Mouse (Mus musculus) lung, embryonic 15.5 days (tissue): ENCODE data around the gene Slc22a16. TPM values are rescaled to one million over a fixed set of nuclear protein-coding genes. Genes with fewer than 3 reads are reported as not detected.
"Not testable (repeated sequence)": the region's sequence is repeated elsewhere in the genome, so short reads cannot be mapped to it uniquely, and the experiment has no call there.

Experiments used
- ATAC-seq: fragments of 200-750 bp; cut with Nextera tagmentation; 2 replicates; pipeline ENCODE4 v1.8.0; 2017; ENCODE audit warnings: moderate number of reproducible peaks, borderline replicate concordance; ENCODE audit not compliant: low FRiP score, low TSS enrichment; ENCODE audit errors: extremely low read depth
- H3K27ac ChIP-seq: fragments of 300-500 bp; sonication (generic); 2 replicates; pipeline ENCODE4 v1.5.1; 2015; ENCODE audit warnings: moderate library complexity, mild to moderate bottlenecking, inconsistent platforms
- H3K27me3 ChIP-seq: fragments of 300-500 bp; sonication (generic); 2 replicates; pipeline ENCODE4 v1.6.1; 2015; ENCODE audit warnings: inconsistent platforms
- H3K36me3 ChIP-seq: fragments of 300-500 bp; sonication (generic); 2 replicates; pipeline ENCODE4 v1.6.1; 2015; ENCODE audit warnings: inconsistent platforms
- H3K4me1 ChIP-seq: fragments of 300-500 bp; sonication (generic); 2 replicates; pipeline ENCODE4 v1.6.1; 2015; ENCODE audit warnings: inconsistent platforms
- H3K4me2 ChIP-seq: fragments of 300-500 bp; sonication (generic); 2 replicates; pipeline ENCODE4 v1.6.1; 2015; ENCODE audit warnings: inconsistent platforms, mild to moderate bottlenecking, moderate library complexity
- H3K4me3 ChIP-seq: fragments of 300-500 bp; sonication (generic); 2 replicates; pipeline ENCODE4 v1.5.1; 2015; ENCODE audit warnings: mild to moderate bottlenecking, inconsistent platforms
- H3K9ac ChIP-seq: fragments of 300-500 bp; sonication (generic); 2 replicates; pipeline ENCODE4 v1.6.1; 2015; ENCODE audit warnings: inconsistent platforms
- H3K9me3 ChIP-seq: fragments of 300-500 bp; sonication (generic); 2 replicates; pipeline ENCODE4 v1.6.1; 2016; ENCODE audit warnings: inconsistent platforms
- WGBS: fragments of 180-500 bp; shearing (Covaris S2); methylation state at CpG from one replicate; pipeline ENCODE4 v1.1.7; 2015; 5-methylcytosine and 5-hydroxymethylcytosine counted together
- polyA plus RNA-seq: library from polyadenylated mRNA; unstranded; fragments of >200 nt; fragmentation: Nextera tagmentation; extraction: Ambion mirVana; gene quantifications from 2 replicates; pipeline ENCODE4 v1.2.1, GENCODE M21; 2015

Gene Slc22a16
- polyA plus RNA-seq, 1 experiment from 2014 or later, result not detected

DNA sequence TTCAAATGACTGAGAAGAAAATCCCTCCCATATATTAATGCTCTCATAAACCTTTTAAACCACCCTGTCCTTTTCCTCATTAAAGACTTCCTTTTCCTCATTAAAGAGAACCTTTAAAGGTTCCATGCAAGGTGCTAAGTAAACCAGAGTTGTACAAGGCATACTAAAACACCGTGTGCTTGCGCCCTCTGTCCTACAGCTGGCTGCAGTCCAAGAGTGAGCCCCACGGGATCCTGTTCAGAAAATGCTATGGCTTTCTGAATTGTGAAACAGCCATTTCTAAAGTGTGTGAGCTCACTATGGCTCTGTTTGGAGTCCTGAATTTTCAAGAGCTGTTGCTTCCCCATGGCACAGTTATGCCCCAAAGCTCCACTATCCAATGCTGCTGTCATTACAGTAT is 39.5 kb upstream of the Slc22a16 start:
- H3K9me3 ChIP-seq, result no peaks in the 10 kb centered on the region
- no peak overlapping the region for H3K9ac ChIP-seq
- WGBS, result 21% methylated on average over 3 of the region's 3 CpGs
- ATAC-seq, result no peak
- no peak overlapping the region for H3K4me3 ChIP-seq
- peaks cover 11% of the 10 kb centered on the region for H3K4me1 ChIP-seq
- H3K4me2 ChIP-seq, result no peak overlapping the region
- 0 out of 2 replicates have a peak, but pooled peaks cover 3% of the 10 kb centered on the region for H3K27me3 ChIP-seq
- H3K27ac ChIP-seq, result no peak overlapping the region
- no peaks in the 10 kb centered on the region for H3K36me3 ChIP-seq

DNA sequence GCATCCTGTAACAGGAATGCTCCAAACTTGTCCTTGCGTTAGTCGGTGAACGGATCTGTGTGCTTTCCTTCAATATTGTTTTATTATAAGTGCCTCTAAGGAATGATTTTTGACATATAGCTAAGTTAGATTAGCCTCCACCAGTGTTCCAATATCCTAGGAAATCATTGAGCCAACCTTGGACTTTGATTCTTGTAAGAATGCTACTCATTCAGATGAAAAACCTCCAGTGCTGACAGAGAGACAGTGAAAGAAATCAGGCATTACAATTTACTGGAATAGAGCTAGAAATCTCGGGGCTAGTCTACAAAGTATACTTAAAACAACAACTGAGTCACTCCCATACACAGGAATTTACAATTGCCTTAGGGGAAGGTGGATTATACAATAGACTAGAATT is 37.5 kb upstream of the Slc22a16 start:
- WGBS, result 88% methylated on average over 4 of the region's 4 CpGs
- H3K4me2 ChIP-seq, ATAC-seq, H3K9me3 ChIP-seq, H3K9ac ChIP-seq, H3K27ac ChIP-seq, H3K27me3 ChIP-seq, H3K36me3 ChIP-seq, H3K4me3 ChIP-seq, H3K4me1 ChIP-seq: not testable (repeated sequence)

DNA sequence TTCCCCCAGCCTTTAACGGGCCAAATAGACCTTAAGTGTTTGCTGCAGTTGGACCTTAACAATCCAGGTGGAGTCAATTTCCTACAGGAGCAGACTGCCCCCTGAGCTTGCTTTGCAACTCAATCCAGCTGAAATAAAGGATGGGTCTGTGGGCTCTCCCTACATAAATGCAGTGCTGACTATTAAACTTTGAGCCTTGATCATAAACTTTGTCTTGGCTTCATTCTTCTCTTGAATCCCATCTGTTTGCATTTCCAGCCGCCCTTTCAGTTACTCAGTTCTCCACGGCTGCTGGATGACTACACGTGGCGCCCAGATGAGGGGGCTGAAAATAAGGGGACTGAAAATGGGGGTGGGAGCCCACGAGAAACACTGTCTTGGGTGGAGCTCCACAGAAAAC is 28.8 kb upstream of the Slc22a16 start:
- WGBS, result 64% methylated on average over 6 of the region's 6 CpGs
- Histone ChIP-seq H3K9ac (no peak overlapping the region), H3K27ac (no peak overlapping the region), H3K9me3 (no peaks in the 10 kb centered on the region), H3K36me3 (no peaks in the 10 kb centered on the region), H3K4me2 (no peak overlapping the region), H3K4me1 (no peaks in the 10 kb centered on the region), H3K27me3 (no peaks in the 10 kb centered on the region), H3K4me3 (no peak overlapping the region)
- ATAC-seq, result no peak

DNA sequence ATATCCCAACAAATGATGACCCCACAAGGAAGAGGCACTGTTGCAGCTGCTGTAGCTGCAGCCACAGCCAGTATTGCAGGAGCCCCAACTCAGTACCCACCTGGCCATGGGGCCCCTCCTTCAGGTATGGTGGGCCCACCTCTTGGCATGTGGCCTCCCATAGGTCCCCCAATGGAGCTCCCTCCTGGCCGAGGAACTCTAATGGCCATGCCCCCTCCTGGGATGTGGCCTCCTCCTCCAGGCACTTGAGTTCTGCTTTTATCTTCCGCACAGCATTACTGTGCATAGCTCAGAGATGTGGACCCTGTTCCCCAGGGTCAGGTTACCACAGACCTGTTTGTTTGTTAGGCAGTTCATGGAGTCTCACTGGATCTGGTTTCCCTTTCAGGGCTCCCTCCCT is 20.8 kb upstream of the Slc22a16 start:
- no peak overlapping the region for H3K4me2 ChIP-seq
- H3K27me3 ChIP-seq, result no peaks in the 10 kb centered on the region
- H3K4me1 ChIP-seq, result no peaks in the 10 kb centered on the region
- H3K27ac ChIP-seq, result no peak overlapping the region
- no peak overlapping the region for H3K4me3 ChIP-seq
- H3K36me3 ChIP-seq, result no peaks in the 10 kb centered on the region
- ATAC-seq, result no peak
- H3K9me3 ChIP-seq, result no peaks in the 10 kb centered on the region
- no peak overlapping the region for H3K9ac ChIP-seq
- WGBS, result 44% methylated on average over 2 of the region's 2 CpGs

DNA sequence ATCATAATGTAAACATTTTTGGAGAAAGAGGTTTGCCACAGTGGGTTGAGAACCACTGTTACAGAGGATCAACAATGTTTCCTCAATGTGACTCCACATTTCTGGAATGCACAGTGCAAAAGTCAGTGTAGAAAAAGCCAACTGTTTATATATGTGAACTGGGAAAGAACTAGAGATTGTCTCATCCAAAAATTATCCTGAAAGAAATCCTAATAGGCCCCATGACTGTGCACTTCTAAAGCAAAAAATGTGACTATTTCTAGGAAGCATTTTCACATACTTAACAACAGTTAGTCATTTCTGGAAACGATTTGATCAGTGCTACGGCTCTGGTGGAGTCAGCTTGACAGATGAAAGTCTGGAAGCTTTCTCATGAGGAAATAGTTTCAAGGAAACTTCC is 18.3 kb upstream of the Slc22a16 start:
- Histone ChIP-seq H3K4me2 (no peak overlapping the region), H3K36me3 (no peaks in the 10 kb centered on the region), H3K9ac (no peak overlapping the region), H3K27ac (no peak overlapping the region), H3K4me1 (no peaks in the 10 kb centered on the region), H3K9me3 (no peaks in the 10 kb centered on the region), H3K27me3 (no peaks in the 10 kb centered on the region), H3K4me3 (no peak overlapping the region)
- WGBS, result 35% methylated on average over 2 of the region's 2 CpGs
- ATAC-seq, result no peak

DNA sequence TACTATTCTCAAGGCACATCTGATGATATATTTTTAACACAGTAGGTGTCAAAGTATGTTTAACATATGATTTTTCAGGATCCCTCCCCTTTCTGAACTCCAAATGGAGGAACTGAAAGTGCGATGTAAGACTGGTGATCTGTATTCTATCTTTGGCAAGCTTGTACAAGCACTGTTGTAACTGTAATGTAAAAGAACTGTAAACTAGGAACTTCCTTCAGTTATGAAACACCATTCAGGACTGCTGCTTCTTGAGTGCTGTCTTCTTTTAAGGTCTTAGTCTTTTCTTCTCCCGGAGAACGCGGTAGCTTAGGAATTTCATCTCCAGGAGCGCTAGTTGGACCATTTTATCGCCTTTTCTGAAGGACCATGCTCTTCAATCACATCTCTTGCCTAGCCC is 4.4 kb upstream of the Slc22a16 start:
- H3K4me3 ChIP-seq, H3K9me3 ChIP-seq, H3K36me3 ChIP-seq, ATAC-seq, H3K4me2 ChIP-seq, H3K27me3 ChIP-seq, H3K9ac ChIP-seq, H3K4me1 ChIP-seq, H3K27ac ChIP-seq: not testable (repeated sequence)
- 97% methylated on average over 6 of the region's 6 CpGs for WGBS

DNA sequence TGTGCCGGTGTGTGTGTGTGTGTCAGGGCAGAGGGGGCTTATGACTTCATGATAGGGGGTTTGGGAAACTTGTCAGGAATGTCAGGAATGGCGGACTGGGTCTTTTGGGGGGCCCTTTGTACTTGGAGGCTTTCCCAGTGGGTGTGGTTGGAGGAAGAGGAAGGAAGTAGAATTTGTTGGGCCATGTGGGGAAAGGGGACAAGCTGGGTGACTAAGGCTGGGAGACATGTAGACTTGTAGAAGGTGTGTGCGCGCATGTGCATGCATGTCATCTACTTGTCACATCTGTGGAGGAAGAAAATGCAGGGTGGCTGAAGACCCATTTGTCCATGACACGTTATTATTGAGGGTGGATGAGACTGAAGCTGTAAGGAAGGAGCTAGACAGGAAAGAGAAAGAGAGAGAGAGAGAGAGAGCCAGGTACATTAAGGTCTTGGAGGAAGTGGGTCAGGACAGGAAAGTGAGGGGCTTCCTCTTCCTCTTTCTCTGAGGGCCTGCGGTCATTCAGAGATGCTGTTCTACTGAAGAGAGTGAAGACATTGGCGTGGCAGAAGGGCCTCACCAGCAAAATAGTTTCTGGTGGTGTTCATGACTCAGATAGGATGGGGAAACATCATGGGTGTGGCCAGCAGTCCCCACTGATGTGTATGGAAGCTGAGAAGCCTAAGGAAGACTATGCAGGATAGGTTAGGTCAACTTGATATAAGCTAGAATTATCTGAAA is 5.9 kb downstream of the Slc22a16 start:
- ATAC-seq, result no peak
- H3K4me2 ChIP-seq, result no peak overlapping the region
- no peaks in the 10 kb centered on the region for H3K27me3 ChIP-seq
- no peak overlapping the region for H3K9ac ChIP-seq
- H3K4me1 ChIP-seq, result no peaks in the 10 kb centered on the region
- H3K27ac ChIP-seq, result no peak overlapping the region
- WGBS, result 77% methylated on average over 7 of the region's 7 CpGs
- no peak overlapping the region for H3K4me3 ChIP-seq
- no peaks in the 10 kb centered on the region for H3K36me3 ChIP-seq
- H3K9me3 ChIP-seq, result no peaks in the 10 kb centered on the region

DNA sequence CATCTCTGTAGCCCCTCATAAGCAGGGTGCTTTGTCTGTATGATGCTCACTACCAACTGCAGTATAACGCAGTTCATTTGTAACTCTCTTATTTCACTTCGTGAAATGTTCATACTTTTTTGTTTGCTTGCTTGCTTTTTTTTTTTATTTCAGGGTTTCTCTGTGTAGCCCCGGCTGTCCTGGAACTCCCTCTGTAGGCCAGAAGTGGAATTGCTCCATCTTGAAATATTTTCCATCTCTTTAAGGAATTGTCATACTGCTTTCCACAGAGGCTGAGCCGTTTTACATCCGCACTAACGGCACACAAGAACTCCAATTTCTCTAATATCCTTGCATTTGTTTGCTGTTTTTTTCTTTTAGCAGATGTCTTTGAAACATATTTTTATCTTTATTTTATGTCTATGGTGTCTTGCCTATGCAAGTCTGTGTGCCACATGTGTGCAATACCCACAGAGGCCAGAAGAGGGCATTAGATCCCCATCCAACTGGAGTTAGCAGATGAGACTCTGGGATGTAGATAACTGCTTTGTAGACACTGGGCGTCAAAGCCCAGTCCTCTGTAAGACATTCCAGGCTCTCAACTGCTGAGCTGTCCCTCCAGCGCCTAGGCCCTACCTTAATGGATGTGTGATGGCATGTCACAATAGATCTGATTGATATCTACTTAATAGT is 13.6 kb downstream of the Slc22a16 start:
- Histone ChIP-seq H3K27ac (no peak overlapping the region), H3K4me3 (no peak overlapping the region), H3K9ac (no peak overlapping the region), H3K36me3 (no peaks in the 10 kb centered on the region), H3K4me1 (no peaks in the 10 kb centered on the region), H3K4me2 (no peak overlapping the region), H3K27me3 (no peaks in the 10 kb centered on the region), H3K9me3 (no peaks in the 10 kb centered on the region)
- ATAC-seq, result no peak
- 76% methylated on average over 8 of the region's 8 CpGs for WGBS

DNA sequence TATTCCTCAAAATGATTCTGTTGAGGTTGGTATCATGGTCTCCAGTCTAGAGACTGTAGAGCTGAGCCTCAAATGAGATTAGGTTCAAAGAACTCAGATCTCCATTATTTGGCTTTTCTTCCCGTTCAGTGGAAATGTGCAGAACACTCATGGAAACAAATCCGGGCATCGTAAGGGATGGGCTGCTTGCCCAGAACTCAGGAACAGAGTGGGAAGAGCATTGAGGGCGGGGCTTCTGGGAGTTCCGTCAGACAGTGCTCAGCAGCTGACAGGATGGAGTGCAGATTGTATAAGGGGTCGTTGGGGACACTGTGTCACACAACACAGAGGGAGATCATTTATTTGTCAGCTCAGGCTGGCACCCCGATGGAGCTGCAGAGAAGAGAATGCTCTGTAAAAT is 22.1 kb downstream of the Slc22a16 start:
- H3K27ac ChIP-seq, result no peak overlapping the region
- H3K4me2 ChIP-seq, result no peak overlapping the region
- H3K27me3 ChIP-seq, result no peaks in the 10 kb centered on the region
- H3K36me3 ChIP-seq, result no peaks in the 10 kb centered on the region
- no peaks in the 10 kb centered on the region for H3K9me3 ChIP-seq
- no peak overlapping the region for H3K4me3 ChIP-seq
- 51% methylated on average over 7 of the region's 7 CpGs for WGBS
- ATAC-seq, result no peak
- H3K9ac ChIP-seq, result no peak overlapping the region
- H3K4me1 ChIP-seq, result no peaks in the 10 kb centered on the region

DNA sequence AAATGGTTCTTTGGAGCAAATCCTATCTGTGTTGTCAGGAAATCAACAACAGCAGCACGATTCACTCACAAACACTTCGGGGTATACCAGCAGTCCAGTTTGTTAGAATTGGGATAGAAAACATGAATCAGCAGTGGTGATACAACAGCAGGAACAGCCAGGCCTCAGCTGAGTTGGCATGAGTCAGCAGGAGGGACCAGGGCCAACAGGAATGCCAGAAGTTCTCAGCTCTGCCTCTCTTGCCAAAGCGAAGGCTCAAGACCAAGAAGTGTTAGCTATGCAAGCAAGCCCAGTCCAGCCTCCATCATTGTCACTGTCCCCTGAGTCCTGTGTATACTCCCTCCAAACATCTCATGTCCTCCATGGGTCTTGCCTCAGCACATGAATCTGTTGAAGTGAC is 27.0 kb downstream of the Slc22a16 start:
- Histone ChIP-seq H3K27ac (no peak overlapping the region), H3K4me3 (no peak overlapping the region), H3K4me1 (no peaks in the 10 kb centered on the region), H3K9ac (no peak overlapping the region), H3K9me3 (no peaks in the 10 kb centered on the region), H3K36me3 (no peaks in the 10 kb centered on the region), H3K27me3 (no peaks in the 10 kb centered on the region), H3K4me2 (no peak overlapping the region)
- no peak for ATAC-seq
- WGBS, result 82% methylated on average over 3 of the region's 3 CpGs

DNA sequence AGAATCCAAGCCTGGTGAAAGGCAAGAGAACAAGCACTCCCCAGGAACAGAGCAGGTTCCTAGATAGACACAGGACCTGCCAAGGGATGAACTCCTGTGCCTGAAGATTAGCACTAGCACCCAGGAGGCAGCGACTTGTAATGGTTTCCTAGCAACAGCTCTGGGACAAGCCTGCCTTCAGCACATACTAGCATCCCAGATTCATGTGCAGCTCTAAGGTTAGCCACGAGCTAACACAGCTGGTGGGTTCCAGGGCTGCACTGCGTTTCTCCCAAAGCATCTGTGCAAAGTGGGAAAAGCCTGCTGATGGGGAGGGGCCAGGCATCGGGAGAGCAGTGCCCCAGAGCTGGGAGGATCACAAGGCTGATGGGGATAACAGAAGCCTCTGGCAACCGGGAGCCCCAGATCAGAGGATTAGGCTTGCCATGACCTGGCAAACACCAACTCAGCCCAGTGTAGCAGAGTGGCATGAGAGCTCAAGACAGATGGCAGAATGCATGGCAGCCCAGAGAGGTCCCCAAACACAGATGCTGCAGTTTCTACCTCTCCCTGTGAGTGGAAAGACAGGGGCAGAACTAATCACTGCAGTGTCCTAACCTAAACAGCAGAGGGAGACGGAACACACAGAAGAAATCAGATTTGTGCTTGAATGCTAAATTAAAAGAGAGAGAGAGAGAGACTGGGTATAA is 34.7 kb downstream of the Slc22a16 start:
- 60% methylated on average over 6 of the region's 6 CpGs for WGBS
- Histone ChIP-seq H3K9ac (no peak overlapping the region), H3K4me3 (no peak overlapping the region), H3K4me2 (no peak overlapping the region), H3K9me3 (0 out of 2 replicates have a peak, but pooled peaks cover 7% of the 10 kb centered on the region), H3K27ac (no peak overlapping the region), H3K4me1 (no peaks in the 10 kb centered on the region), H3K36me3 (no peaks in the 10 kb centered on the region), H3K27me3 (no peaks in the 10 kb centered on the region)
- ATAC-seq, result no peak

DNA sequence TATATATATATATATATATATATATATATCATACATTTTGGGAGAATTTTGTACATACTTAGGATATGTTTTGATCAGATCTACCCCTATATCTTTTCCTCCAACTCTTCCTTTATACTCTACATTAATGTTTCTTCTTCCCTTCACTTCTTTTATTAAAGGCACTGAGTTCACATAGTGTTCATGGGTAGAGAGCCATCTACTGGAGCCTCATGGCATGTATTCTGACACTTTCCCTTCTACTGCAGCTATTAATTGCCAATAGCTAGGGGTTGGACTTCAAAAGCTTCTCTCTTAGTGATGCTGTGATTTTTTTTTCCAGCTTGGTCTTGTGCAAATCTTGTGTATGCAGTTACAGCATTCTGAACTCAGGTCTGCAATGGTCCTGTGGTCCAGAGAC is 47.8 kb downstream of the Slc22a16 start:
- Histone ChIP-seq H3K4me1 (no peaks in the 10 kb centered on the region), H3K4me3 (no peak overlapping the region), H3K27me3 (no peaks in the 10 kb centered on the region), H3K4me2 (no peak overlapping the region), H3K9me3 (no peaks in the 10 kb centered on the region), H3K27ac (no peak overlapping the region), H3K9ac (no peak overlapping the region), H3K36me3 (no peaks in the 10 kb centered on the region)
- ATAC-seq, result no peak
